ENCODE assay signal across 17 mouse cellular contexts in genomic region chr13:112450210-112450609, GRCm38 (mm10).
"Had no signal": no experiment of that assay in that cellular context is flagged by ENCODE, and none has a peak within 500 bp of the region (broad histone marks: within the 10 kb centered on the region; RNA-seq: fewer than 3 reads in every experiment).

No protein-coding gene starts in this region.

- DNase-seq: gastrocnemius, adult 2 months; gastrocnemius, postnatal 10 days; gastrocnemius, postnatal 25 days; heart, adult 18-20 months; heart, postnatal 14 days; heart, postnatal 4 days; kidney, adult 11 months; kidney, adult 2 months; kidney, adult 9 months; kidney, postnatal 14 days; kidney, postnatal 36 days; layer of hippocampus, adult 9-11 months; layer of hippocampus, postnatal 36 days; left cerebral cortex, postnatal 4 days had no signal

- ATAC-seq: hindbrain, embryonic 16.5 days; intestine, embryonic 16.5 days; liver, embryonic 12.5 days had no signal
